Mouse (Mus musculus) megakaryocyte, embryonic 14.5 days (primary cell): ENCODE data around the gene Sp3.

Source experiments
- FLI1 ChIP-seq: IDR thresholded peaks from 2 replicates; pipeline ENCODE4 v1.6.1; 2012; ENCODE audit warnings: low read length, inconsistent platforms, mixed read lengths
- GATA1 ChIP-seq: IDR thresholded peaks from 3 replicates; pipeline ENCODE4 v1.6.1; 2012; ENCODE audit warnings: mixed read lengths, low read length, inconsistent platforms, borderline replicate concordance

DNA sequence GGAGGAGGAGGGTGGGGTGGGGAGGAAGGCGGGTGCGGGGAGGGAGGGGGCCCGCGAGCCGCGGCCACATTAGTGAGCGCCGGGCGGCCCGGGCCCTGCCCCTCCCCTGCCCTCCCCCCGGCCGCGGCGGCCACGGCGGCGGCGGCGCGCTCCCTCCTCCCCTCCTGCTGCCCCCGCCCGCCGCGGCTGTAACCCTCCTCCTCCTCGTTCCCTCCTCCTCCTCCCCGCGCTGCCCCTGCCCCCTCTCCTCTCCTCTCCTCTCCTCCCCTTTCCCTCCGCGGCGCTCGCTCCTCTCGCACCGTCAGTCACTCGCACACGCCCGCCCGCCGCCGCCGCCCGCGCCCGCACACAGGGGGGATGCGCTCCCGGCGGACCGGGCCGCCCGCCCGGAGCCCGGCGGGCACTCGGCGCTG is 581 bp downstream of the Sp3 start:
- no peak for TF ChIP-seq GATA1
- TF ChIP-seq FLI1: no peak
